Mouse (Mus musculus): Measurements from ENCODE around the gene Gpr55. TPM values are rescaled to one million over a fixed set of nuclear protein-coding genes. Genes with fewer than 3 reads are reported as not detected.

Gpr55 gene
- total RNA-seq (2023), result 1 to 10 TPM; 2.8 to 4.6 TPM

DNA sequence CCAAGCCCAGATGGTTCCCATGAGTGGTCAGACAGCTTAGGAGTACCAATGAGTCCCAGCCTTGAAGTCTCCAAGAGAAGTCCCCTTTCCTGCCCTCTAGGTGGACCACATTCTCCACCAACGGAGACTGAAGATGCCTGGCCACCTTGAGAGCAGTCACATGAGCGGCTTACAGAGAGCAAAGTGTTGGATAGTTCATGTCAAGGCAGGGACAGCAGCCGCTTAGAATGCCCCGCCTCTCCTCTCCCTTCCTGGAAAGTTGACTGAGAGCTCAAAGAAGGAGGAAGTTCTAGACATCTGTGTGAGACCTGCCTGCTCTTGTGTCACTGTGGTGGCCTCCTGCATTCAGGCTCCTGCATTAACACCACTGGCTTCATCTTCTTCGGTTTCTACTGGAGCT lies at the start of gene Gpr55:
TSS of gene Gpr55 (minus strand) at position 135 of the 400 bp plus-strand sequence.

DNA sequence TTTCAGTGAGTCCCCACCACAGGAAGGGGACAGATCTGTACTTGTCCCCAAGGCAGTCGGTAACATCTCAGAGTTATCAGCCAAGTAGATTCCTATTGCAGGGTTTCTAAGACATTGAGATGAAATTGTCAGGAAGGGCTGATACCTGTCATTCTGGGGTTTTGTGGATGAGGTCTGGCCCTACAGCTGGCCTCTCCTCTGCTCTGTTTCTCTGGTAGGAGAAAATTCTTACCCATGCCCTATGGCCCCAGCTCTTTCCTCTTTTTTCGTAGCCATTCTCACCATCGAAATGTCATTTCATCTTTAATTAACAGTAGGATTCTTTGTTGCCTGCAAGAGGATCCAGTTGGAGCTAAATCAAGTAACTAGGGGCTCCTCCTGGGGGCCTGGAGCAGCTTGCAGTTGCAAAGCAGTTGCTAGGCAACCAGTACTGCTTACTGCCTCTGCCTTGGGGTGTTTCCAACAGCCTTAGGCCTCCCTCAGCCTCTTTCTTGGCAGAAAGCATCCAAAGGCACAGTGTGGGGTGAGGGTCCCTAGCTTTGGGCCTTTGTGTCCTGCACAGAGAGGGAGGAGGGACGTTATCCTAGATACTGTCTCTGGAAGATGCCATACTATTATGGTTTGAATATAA lies 32.6 kb downstream of the Gpr55 start, which contains the start of gene 4933407L21Rik:
TSS of gene 4933407L21Rik (plus strand) at position 427 of the 631 bp plus-strand sequence.

DNA sequence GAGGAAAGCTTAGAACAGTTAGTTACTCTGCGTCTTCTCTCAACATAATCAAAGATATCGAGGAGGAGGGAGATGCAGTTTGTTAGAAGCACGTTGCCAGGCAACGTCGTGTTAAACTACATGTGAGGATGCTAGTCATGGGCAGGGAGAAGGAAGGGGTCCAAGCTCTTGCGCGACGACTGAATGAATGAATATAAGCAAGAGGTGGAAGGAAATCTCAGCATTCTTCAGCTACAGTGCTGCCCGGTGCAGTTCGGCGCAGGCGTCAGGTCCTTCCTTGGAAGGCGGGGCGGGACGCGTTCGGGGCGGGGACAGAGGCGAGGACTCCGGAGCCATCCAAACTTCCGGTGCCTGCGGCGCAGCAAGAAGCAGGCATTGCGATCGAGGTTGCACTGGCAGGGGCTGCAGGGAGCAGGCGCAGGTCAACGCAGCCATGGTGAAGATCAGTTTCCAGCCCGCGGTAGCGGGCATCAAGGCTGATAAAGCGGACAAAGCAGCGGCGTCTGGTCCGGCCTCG lies 66.5 kb downstream of the Gpr55 start, which contains the start of gene Itm2c:
TSS of gene Itm2c (plus strand) at position 51 of the 517 bp plus-strand sequence.

Other genes with a start within 250 kb of the Gpr55 start
- gene A630001G21Rik, start 182.4 kb downstream of the Gpr55 start, total RNA-seq (2023), result 10 to 100 TPM; 26.2 to 32.2 TPM
- 100 to 1,000 TPM; 125 to 130 TPM for gene Cab39, start 167.6 kb downstream of the Gpr55 start, total RNA-seq (2023)
- gene Itm2c, start 66.7 kb downstream of the Gpr55 start, total RNA-seq (2023), result 10 to 100 TPM; 75.4 to 84.5 TPM
- under 1 TPM; 0.50 to 0.59 TPM for gene 4933407L21Rik, start 32.5 kb downstream of the Gpr55 start, total RNA-seq (2023)
- not detected for gene Spata3, start 55.8 kb upstream of the Gpr55 start, total RNA-seq (2023)
- gene 2810459M11Rik, start 84.9 kb upstream of the Gpr55 start, total RNA-seq (2023), result not detected
- gene Psmd1, start 103.4 kb upstream of the Gpr55 start, total RNA-seq (2023), result 10 to 100 TPM; 54.8 to 56.1 TPM
- gene Htr2b, start 151.0 kb upstream of the Gpr55 start, total RNA-seq (2023), result not detected
- gene Gm21972, start 172.6 kb upstream of the Gpr55 start, total RNA-seq (2023), result not detected
- gene Armc9, start 193.8 kb upstream of the Gpr55 start, total RNA-seq (2023), result 10 to 100 TPM; 11.1 to 12.7 TPM